Mouse (Mus musculus) midbrain, embryonic 14.5 days (tissue): ENCODE data around the gene Pik3r2. TPM values are rescaled to one million over a fixed set of nuclear protein-coding genes. Genes with fewer than 3 reads are reported as not detected.
A peak's percentile ranks its signal among the peaks of the same experiment; 100 is the strongest.

Experiments used
- ATAC-seq: fragments of 200-750 bp; cut with Nextera tagmentation; 2 replicates; pipeline ENCODE4 v1.8.0; 2017; ENCODE audit warnings: moderate number of reproducible peaks, moderate library complexity; ENCODE audit not compliant: low FRiP score, low TSS enrichment
- DNase-seq: peaks from one replicate; pipeline ENCODE4 v3.0.0-alpha.2; 2015
- H3K27ac ChIP-seq: fragments of 300-500 bp; sonication (generic); replicated peaks from 2 replicates; pipeline ENCODE4 v1.5.1; 2014; ENCODE audit warnings: mild to moderate bottlenecking, low read depth, low read length, moderate library complexity
- H3K27me3 ChIP-seq: fragments of 300-500 bp; sonication (generic); 2 replicates; pipeline ENCODE4 v1.6.1; 2014; ENCODE audit warnings: low read length, control low read depth, mixed read lengths; ENCODE audit not compliant: control insufficient read depth, insufficient read depth
- H3K36me3 ChIP-seq: fragments of 300-500 bp; sonication (generic); 2 replicates; pipeline ENCODE4 v1.6.1; 2014; ENCODE audit warnings: low read length, control low read depth; ENCODE audit not compliant: control insufficient read depth, insufficient read depth
- H3K4me1 ChIP-seq: fragments of 300-500 bp; sonication (generic); 2 replicates; pipeline ENCODE4 v1.6.1; 2014; ENCODE audit warnings: mild to moderate bottlenecking, antibody characterized with exemption, low read length, control low read depth; ENCODE audit not compliant: control insufficient read depth, insufficient read depth
- H3K4me2 ChIP-seq: fragments of 300-500 bp; sonication (generic); 2 replicates; pipeline ENCODE4 v1.6.1; 2014; ENCODE audit warnings: mild to moderate bottlenecking, low read length, moderate library complexity
- H3K4me3 ChIP-seq: fragments of 300-500 bp; sonication (generic); replicated peaks from 2 replicates; pipeline ENCODE4 v1.5.1; 2014; ENCODE audit warnings: low read depth, low read length
- H3K9ac ChIP-seq: fragments of 300-500 bp; sonication (generic); replicated peaks from 2 replicates; pipeline ENCODE4 v1.6.1; 2014; ENCODE audit warnings: mild to moderate bottlenecking, low read length, moderate library complexity
- H3K9me3 ChIP-seq: fragments of 300-500 bp; sonication (generic); 2 replicates; pipeline ENCODE4 v1.6.1; 2016; ENCODE audit warnings: low read length, control low read depth, mixed read lengths; ENCODE audit not compliant: control insufficient read depth
- WGBS: fragments of 180-500 bp; shearing (Covaris S2); extraction: QIAGEN DNeasy Blood & Tissue Kit; methylation state at CpG from one replicate; pipeline ENCODE4 v1.1.7; 2014; 5-methylcytosine and 5-hydroxymethylcytosine counted together
- polyA plus RNA-seq: library from polyadenylated mRNA; unstranded; fragments of >200 nt; fragmentation: Nextera tagmentation; extraction: Ambion mirVana; gene quantifications from 2 replicates; pipeline ENCODE4 v1.2.1, GENCODE M21; 2014

The Pik3r2 gene
- polyA plus RNA-seq, 1 experiment from 2014 or later = 79.2 TPM

- Histone ChIP-seq H3K9ac (peak overlapping the region; percentile 79), H3K4me1 (peaks cover 22% of the 10 kb centered on the region), H3K36me3 (peaks cover 37% of the 10 kb centered on the region), H3K4me3 (peak overlapping the region; percentile 60), H3K4me2 (peak overlapping the region; percentile 84), H3K27me3 (no peaks in the 10 kb centered on the region), H3K9me3 (no peaks in the 10 kb centered on the region), H3K27ac (peak overlapping the region; percentile 73)
- WGBS = under 1% methylated on average over 22 of the region's 22 CpGs
- DNase-seq (no peak), ATAC-seq (no peak; the same call in 1 of the 2 replicates)
These were observed 16.2 kb downstream of the Pik3r2 start for GRCm38 (mm10) chr8:70760350-70760749.

- no peaks in the 10 kb centered on the region for H3K9me3 ChIP-seq
- H3K4me2 ChIP-seq = no peak overlapping the region; the same call in 1 of the 2 replicates
- ATAC-seq (no peak), DNase-seq (no peak)
- no peak overlapping the region for H3K27ac ChIP-seq
- H3K4me3 ChIP-seq = 0 out of 2 replicates have a peak overlapping the region, but pooled peaks have one; percentile 60
- H3K27me3 ChIP-seq = no peaks in the 10 kb centered on the region
- no peak overlapping the region for H3K9ac ChIP-seq
- H3K36me3 ChIP-seq = peaks cover 32% of the 10 kb centered on the region
- WGBS = 72% methylated on average over 19 of the region's 19 CpGs
- H3K4me1 ChIP-seq = peaks cover 25% of the 10 kb centered on the region
These were observed 17.6 kb downstream of the Pik3r2 start for GRCm38 (mm10) chr8:70758616-70759561.

GRCm38 (mm10) chr8:70758308-70758615, 18.3 kb downstream of the Pik3r2 start:
- Histone ChIP-seq H3K36me3 (peaks cover 32% of the 10 kb centered on the region), H3K4me3 (no peak overlapping the region), H3K27ac (no peak overlapping the region), H3K4me2 (no peak overlapping the region), H3K27me3 (no peaks in the 10 kb centered on the region), H3K9me3 (no peaks in the 10 kb centered on the region), H3K4me1 (peaks cover 25% of the 10 kb centered on the region), H3K9ac (no peak overlapping the region)
- DNase-seq = no peak
- no peak for ATAC-seq
- WGBS = 82% methylated on average over 7 of the region's 7 CpGs

GRCm38 (mm10) chr8:70757523-70758307, 18.8 kb downstream of the Pik3r2 start:
- Histone ChIP-seq H3K4me1 (peaks cover 25% of the 10 kb centered on the region), H3K9ac (no peak overlapping the region), H3K27me3 (no peaks in the 10 kb centered on the region), H3K9me3 (no peaks in the 10 kb centered on the region), H3K4me2 (no peak overlapping the region), H3K36me3 (peaks cover 32% of the 10 kb centered on the region), H3K4me3 (no peak overlapping the region), H3K27ac (no peak overlapping the region)
- DNase-seq = no peak
- no peak for ATAC-seq
- 71% methylated on average over 22 of the region's 22 CpGs for WGBS

GRCm38 (mm10) chr8:70756476-70757040, 20.0 kb downstream of the Pik3r2 start:
- H3K27ac ChIP-seq = no peak overlapping the region
- peaks cover 32% of the 10 kb centered on the region for H3K36me3 ChIP-seq
- no peak overlapping the region for H3K4me2 ChIP-seq
- H3K9me3 ChIP-seq = no peaks in the 10 kb centered on the region
- H3K4me1 ChIP-seq = peaks cover 25% of the 10 kb centered on the region
- WGBS = 93% methylated on average over 6 of the region's 6 CpGs
- ATAC-seq (no peak), DNase-seq (no peak)
- no peak overlapping the region for H3K4me3 ChIP-seq
- no peaks in the 10 kb centered on the region for H3K27me3 ChIP-seq
- no peak overlapping the region for H3K9ac ChIP-seq

GRCm38 (mm10) chr8:70755661-70756475, 20.6 kb downstream of the Pik3r2 start:
- Histone ChIP-seq H3K4me1 (peaks cover 21% of the 10 kb centered on the region), H3K27me3 (no peaks in the 10 kb centered on the region), H3K36me3 (peaks cover 32% of the 10 kb centered on the region), H3K9ac (peak overlapping the region; percentile 83), H3K9me3 (no peaks in the 10 kb centered on the region), H3K27ac (no peak overlapping the region), H3K4me3 (peak overlapping the region; percentile 76), H3K4me2 (peak overlapping the region; percentile 81)
- 85% methylated on average over 24 of the region's 24 CpGs for WGBS
- DNase-seq = no peak
- no peak for ATAC-seq

GRCm38 (mm10) chr8:70754871-70755660, 21.4 kb downstream of the Pik3r2 start:
- Histone ChIP-seq H3K4me1 (peaks cover 19% of the 10 kb centered on the region), H3K9ac (peak overlapping the region; percentile 83), H3K27me3 (no peaks in the 10 kb centered on the region), H3K36me3 (peaks cover 32% of the 10 kb centered on the region), H3K27ac (peak overlapping the region; percentile 91), H3K4me3 (peak overlapping the region; percentile 76), H3K9me3 (no peaks in the 10 kb centered on the region), H3K4me2 (peak overlapping the region; percentile 81)
- DNase-seq (peak; percentile 88), ATAC-seq (peak; percentile 53)
- WGBS = 15% methylated on average over 50 of the region's 50 CpGs
